Mouse (Mus musculus): ENCODE data around the gene 1700069L16Rik.

- TF ChIP-seq CTCF (IDR thresholded peaks at IDR 0.05) (no peak), POLR2A (IDR thresholded peaks at IDR 0.05; ENCODE audit: insufficient read depth, low read depth, low read length) (no peak), EP300 (IDR thresholded peaks at IDR 0.05; ENCODE audit: insufficient read depth, low read depth, low read length) (no peak)
These were observed 81.3 kb downstream of the 1700069L16Rik start for GRCm38 (mm10) chr5:113643107-113643848.
